Mouse (Mus musculus) left cerebral cortex, postnatal 14 days (tissue): ENCODE measurements around the gene Sgk1. TPM values are rescaled to one million over a fixed set of nuclear protein-coding genes. Genes with fewer than 3 reads are reported as not detected.
"Not testable (repeated sequence)": the region's sequence is repeated elsewhere in the genome, so short reads cannot be mapped to it uniquely, and the experiment has no call there.

Experiments used
- DNase-seq, 2 experiments: peaks; one replicate each; pipeline ENCODE4 v3.0.0; 2021 to 2022; ENCODE audit warnings: low spot score in 2 of 2, mixed read lengths in 1 of 2
- intact Hi-C: fragments of 180-260 bp; cut with DNase I; formaldehyde crosslinking; loops from one replicate; pipeline ENCODE4 v1.15.1; 2025
- total RNA-seq, 2 experiments: library from RNA; stranded (reverse); gene quantifications; 2 replicates each; pipeline ENCODE4 v1.2.3; 2021

The Sgk1 gene
- total RNA-seq, 2 experiments from 2014 or later = 73.2 to 94.7 TPM

GRCm38 (mm10) chr10:21857676-21858075 is 24.3 kb upstream of the Sgk1 start:
- intact Hi-C loops = no loop called here
- DNase-seq = no peak

GRCm38 (mm10) chr10:21858437-21858974 is 23.5 kb upstream of the Sgk1 start:
- DNase-seq = no peak
- intact Hi-C loops = no loop called here

GRCm38 (mm10) chr10:21866504-21866903 is 15.5 kb upstream of the Sgk1 start:
- DNase-seq = no peak
- intact Hi-C loops = no loop called here

- intact Hi-C loops = no loop called here
- no peak for DNase-seq
Observed at GRCm38 (mm10) chr10:21868221-21868620, 13.8 kb upstream of the Sgk1 start.

GRCm38 (mm10) chr10:21868623-21869022 is 13.4 kb upstream of the Sgk1 start:
- intact Hi-C loops = no loop called here

GRCm38 (mm10) chr10:21881837-21882183 is 174 bp upstream of the Sgk1 start:
- intact Hi-C loops = loop anchor here (2.0 to 10.0 kb wide), 4 partner anchors 113 to 280 kb away; no protein-coding TSS in a partner anchor
- no peak for DNase-seq

More at GRCm38 (mm10) chr10:21868623-21869022, 13.4 kb upstream of the Sgk1 start:
- DNase-seq = no peak

- peak; percentile 20 to 41 for DNase-seq
- intact Hi-C loops = loop anchor here (2.0 to 10.0 kb wide), 4 partner anchors 111 to 281 kb away; no protein-coding TSS in a partner anchor
Observed at GRCm38 (mm10) chr10:21883587-21883986, 1.6 kb downstream of the Sgk1 start.

GRCm38 (mm10) chr10:21884534-21884933 is 2.5 kb downstream of the Sgk1 start:
- DNase-seq = no peak
- intact Hi-C loops = loop anchor here (5.0 to 10.0 kb wide), 3 partner anchors 120 to 282 kb away; no protein-coding TSS in a partner anchor

- intact Hi-C loops = loop anchor here (10.0 kb wide), 2 partner anchors 124 to 204 kb away; no protein-coding TSS in a partner anchor
- DNase-seq = no peak
Observed at GRCm38 (mm10) chr10:21889141-21889765, 7.3 kb downstream of the Sgk1 start.

GRCm38 (mm10) chr10:21890293-21890692 is 8.3 kb downstream of the Sgk1 start:
- DNase-seq = no peak
- intact Hi-C loops = no loop called here

- DNase-seq = no peak
- intact Hi-C loops = no loop called here
Observed at GRCm38 (mm10) chr10:21891442-21891841, 9.5 kb downstream of the Sgk1 start.

GRCm38 (mm10) chr10:21892104-21892503 is 10.1 kb downstream of the Sgk1 start:
- no peak for DNase-seq
- intact Hi-C loops = no loop called here

GRCm38 (mm10) chr10:21898417-21898816 is 16.4 kb downstream of the Sgk1 start:
- intact Hi-C loops = no loop called here
- DNase-seq = no peak

- intact Hi-C loops, DNase-seq: not testable (repeated sequence)
Observed at GRCm38 (mm10) chr10:21898851-21899250, 16.9 kb downstream of the Sgk1 start.

GRCm38 (mm10) chr10:21899397-21899796 is 17.4 kb downstream of the Sgk1 start:
- no peak for DNase-seq

GRCm38 (mm10) chr10:21902152-21903140 is 20.5 kb downstream of the Sgk1 start:
- intact Hi-C loops = no loop called here
- DNase-seq = no peak

More at GRCm38 (mm10) chr10:21899397-21899796, 17.4 kb downstream of the Sgk1 start:
- intact Hi-C loops = no loop called here

GRCm38 (mm10) chr10:21904151-21904550 is 22.2 kb downstream of the Sgk1 start:
- DNase-seq = no peak
- intact Hi-C loops = no loop called here

- intact Hi-C loops = no loop called here
- no peak for DNase-seq
Observed at GRCm38 (mm10) chr10:21905616-21906015, 23.6 kb downstream of the Sgk1 start.

- DNase-seq = no peak
- intact Hi-C loops = no loop called here
Observed at GRCm38 (mm10) chr10:21906894-21907446, 25.0 kb downstream of the Sgk1 start.

- intact Hi-C loops = no loop called here
- no peak for DNase-seq
Observed at GRCm38 (mm10) chr10:21907784-21908183, 25.8 kb downstream of the Sgk1 start.
